ENCODE assay signal across 8 mouse cellular contexts in the genomic region with DNA sequence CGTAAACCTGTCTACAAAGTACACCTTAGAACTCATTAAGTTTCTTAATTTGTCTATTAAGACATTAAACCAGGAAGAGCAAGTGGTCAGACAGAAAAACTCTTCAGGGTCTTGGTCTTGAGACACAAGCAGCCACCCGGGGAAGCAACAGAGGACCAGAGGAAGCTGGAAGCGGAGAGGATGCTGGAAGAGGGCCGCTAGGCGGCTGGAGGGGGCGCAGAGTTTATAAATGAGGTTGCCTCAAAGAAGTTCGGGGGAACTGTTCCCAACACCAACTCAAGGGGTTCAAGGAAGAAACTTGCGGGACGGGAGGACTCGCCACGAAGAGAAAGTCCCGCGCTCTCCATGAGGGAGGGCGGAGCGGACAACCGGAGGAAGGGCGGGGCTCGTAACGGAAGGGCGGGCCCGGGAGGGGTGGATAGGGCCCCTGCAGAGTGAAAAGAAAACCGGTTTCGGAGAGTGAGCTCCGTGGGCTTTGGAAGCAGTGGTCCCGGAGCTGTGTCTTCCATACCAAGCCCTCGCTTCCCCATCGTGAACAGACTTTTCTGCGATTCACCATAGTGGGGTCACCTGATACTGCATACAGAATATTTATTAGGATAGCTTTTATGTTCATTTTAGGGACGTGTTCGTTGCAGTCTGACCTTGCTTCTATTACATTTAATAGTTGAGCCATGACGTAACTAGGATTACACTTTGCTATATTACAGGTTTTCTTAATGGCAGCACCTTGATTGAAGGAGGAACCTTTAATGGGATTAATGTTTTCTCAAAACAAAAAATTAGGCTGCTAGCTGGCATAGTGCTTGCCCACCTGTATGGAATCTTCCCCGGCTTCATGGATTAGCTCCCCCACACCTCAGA. TPM values are rescaled to one million over a fixed set of nuclear protein-coding genes. Genes with fewer than 3 reads are reported as not detected.
DNase-seq lines count a peak whose midpoint lies in the region; ATAC-seq lines count a peak whose summit lies in the region.

No protein-coding gene starts in this region.

- peak overlapping the region; percentile 81 for H3K27ac ChIP-seq in heart, embryonic 15.5 days
- H3K27ac ChIP-seq in liver, embryonic 16.5 days (ENCODE audit: low read length), result peak overlapping the region; percentile 92
- H3K27ac ChIP-seq in stomach, embryonic 15.5 days, result peak overlapping the region; percentile 83

- 5% methylated on average over 32 of the region's 32 CpGs for WGBS in heart, embryonic 15.5 days
- 4% methylated on average over 32 of the region's 32 CpGs for WGBS in liver, embryonic 16.5 days (ENCODE audit: insufficient replicate concordance)
- WGBS in stomach, embryonic 15.5 days, result 4% methylated on average over 32 of the region's 32 CpGs

- H3K27me3 ChIP-seq in heart, embryonic 15.5 days, result no peaks in the 10 kb centered on the region
- no peaks in the 10 kb centered on the region for H3K27me3 ChIP-seq in liver, embryonic 16.5 days (ENCODE audit: control insufficient read depth, insufficient read depth, low read depth, low read length)
- H3K27me3 ChIP-seq in stomach, embryonic 15.5 days (replicated peaks), result no peaks in the 10 kb centered on the region

- peak overlapping the region; percentile 62 for H3K4me3 ChIP-seq in heart, embryonic 15.5 days
- H3K4me3 ChIP-seq in liver, embryonic 16.5 days (ENCODE audit: low read depth, low read length), result peak overlapping the region; percentile 75
- peak overlapping the region; percentile 51 for H3K4me3 ChIP-seq in stomach, embryonic 15.5 days (replicated peaks)

- H3K4me1 ChIP-seq in heart, embryonic 15.5 days (replicated peaks), result peaks cover 13% of the 10 kb centered on the region
- H3K4me1 ChIP-seq in liver, embryonic 16.5 days (ENCODE audit: control insufficient read depth, low read depth, low read length), result peaks cover 26% of the 10 kb centered on the region
- H3K4me1 ChIP-seq in stomach, embryonic 15.5 days, result 0 out of 2 replicates have a peak, but pooled peaks cover 5% of the 10 kb centered on the region

- ATAC-seq in erythroid progenitor cell, adult 5-6 weeks (replicated peaks; ENCODE audit: low FRiP score, poor library complexity, severe bottlenecking), result peak; percentile 80
- ATAC-seq in heart, embryonic 15.5 days (replicated peaks; ENCODE audit: insufficient number of reproducible peaks, insufficient read depth, low FRiP score, low read depth), result no peak; the same call in 1 of the 2 replicates
- peak; percentile 47 for ATAC-seq in liver, embryonic 16.5 days (ENCODE audit: low read depth)
- ATAC-seq in stomach, embryonic 15.5 days (ENCODE audit: insufficient read depth, low FRiP score, low read depth), result peak; percentile 60

- H3K36me3 ChIP-seq in heart, embryonic 15.5 days, result no peaks in the 10 kb centered on the region
- no peaks in the 10 kb centered on the region for H3K36me3 ChIP-seq in liver, embryonic 16.5 days (ENCODE audit: control insufficient read depth, insufficient read depth)
- no peaks in the 10 kb centered on the region for H3K36me3 ChIP-seq in stomach, embryonic 15.5 days

- peak overlapping the region; percentile 61 for H3K9ac ChIP-seq in heart, embryonic 15.5 days
- peak overlapping the region; percentile 83 for H3K9ac ChIP-seq in liver, embryonic 16.5 days (ENCODE audit: low read depth, low read length)
- peak overlapping the region; percentile 38; the same call in 1 of the 2 replicates for H3K9ac ChIP-seq in stomach, embryonic 15.5 days

- H3K4me2 ChIP-seq in heart, embryonic 15.5 days, result peak overlapping the region; percentile 64
- peak overlapping the region; percentile 94 for H3K4me2 ChIP-seq in liver, embryonic 16.5 days (ENCODE audit: low read depth, low read length)
- H3K4me2 ChIP-seq in stomach, embryonic 15.5 days, result peak overlapping the region; percentile 68

- DNase-seq in CD8-positive naive resting alpha-beta T cell, adult 2 months (ENCODE audit: low read depth in 2 of 2, low spot score in 2 of 2), result peak; percentile 50 to 54
- peak; percentile 80 for DNase-seq in c-Kit-negative CD71-positive TER-119-positive erythroid progenitor cells, embryonic 14.5 days (ENCODE audit: low read depth, low spot score)
- peak; percentile 88 for DNase-seq in kidney, postnatal 10 days
- DNase-seq in neural tube, embryonic 10.5 days (ENCODE audit: extremely low spot score, low spot score), result peak; percentile 67

- no peaks in the 10 kb centered on the region for H3K9me3 ChIP-seq in heart, embryonic 15.5 days (replicated peaks)
- H3K9me3 ChIP-seq in liver, embryonic 16.5 days (replicated peaks; ENCODE audit: control insufficient read depth, low read length), result no peaks in the 10 kb centered on the region
- H3K9me3 ChIP-seq in stomach, embryonic 15.5 days, result no peaks in the 10 kb centered on the region

RNA-seq across cellular contexts. Expression of a gene that starts 7.2 kb away (rescaled TPM):
- 56.6 and 57.3 TPM in 2 replicates for total RNA-seq in erythroid progenitor cell, adult 5-6 weeks (2015; ENCODE audit: low replicate concordance)
- total RNA-seq in erythroid progenitor cell, adult 5-6 weeks (2017; ENCODE audit: low replicate concordance), result 66.1 and 79.0 TPM in 2 replicates
- 57.6 and 59.3 TPM in 2 replicates for polyA plus RNA-seq in heart, embryonic 15.5 days (2015; fragmentation: Nextera tagmentation; extraction: Ambion mirVana)
- polyA plus RNA-seq in liver, embryonic 16.5 days (2015; fragmentation: Nextera tagmentation; extraction: Ambion mirVana), result 33.7 and 34.2 TPM in 2 replicates
- 90.4 and 92.1 TPM in 2 replicates for polyA plus RNA-seq in stomach, embryonic 15.5 days (2015; fragmentation: Nextera tagmentation; extraction: Ambion mirVana)

RNA-seq across cellular contexts. Expression of a gene that starts 7.8 kb away (rescaled TPM):
- 59.5 and 60.8 TPM in 2 replicates for total RNA-seq in erythroid progenitor cell, adult 5-6 weeks (2015; ENCODE audit: low replicate concordance)
- total RNA-seq in erythroid progenitor cell, adult 5-6 weeks (2017; ENCODE audit: low replicate concordance), result 93.7 and 94.4 TPM in 2 replicates
- polyA plus RNA-seq in heart, embryonic 15.5 days (2015; fragmentation: Nextera tagmentation; extraction: Ambion mirVana), result 38.2 and 40.5 TPM in 2 replicates
- 21.8 TPM in 2 replicates for polyA plus RNA-seq in liver, embryonic 16.5 days (2015; fragmentation: Nextera tagmentation; extraction: Ambion mirVana)
- polyA plus RNA-seq in stomach, embryonic 15.5 days (2015; fragmentation: Nextera tagmentation; extraction: Ambion mirVana), result 59.4 and 63.7 TPM in 2 replicates

RNA-seq across cellular contexts. Expression of a gene that starts 8.1 kb away (rescaled TPM):
- total RNA-seq in erythroid progenitor cell, adult 5-6 weeks (2015; ENCODE audit: low replicate concordance), result not detected in 2 replicates
- total RNA-seq in erythroid progenitor cell, adult 5-6 weeks (2017; ENCODE audit: low replicate concordance), result not detected in 2 replicates
- 1.1 and 1.5 TPM in 2 replicates for polyA plus RNA-seq in heart, embryonic 15.5 days (2015; fragmentation: Nextera tagmentation; extraction: Ambion mirVana)
- 0.32 and 1.1 TPM in 2 replicates for polyA plus RNA-seq in liver, embryonic 16.5 days (2015; fragmentation: Nextera tagmentation; extraction: Ambion mirVana)
- polyA plus RNA-seq in stomach, embryonic 15.5 days (2015; fragmentation: Nextera tagmentation; extraction: Ambion mirVana), result 2.3 TPM in 2 replicates
